Mouse (Mus musculus) naive thymus-derived CD4-positive, alpha-beta T cell, adult 2 months (primary cell): Measurements from ENCODE around the gene Rbm17.
"Not testable (repeated sequence)": the region's sequence is repeated elsewhere in the genome, so short reads cannot be mapped to it uniquely, and the experiment has no call there.

Source experiments
- DNase-seq: peaks from one replicate; pipeline ENCODE4 v3.0.0-alpha.2; 2011; ENCODE audit warnings: low read depth

The Rbm17 gene

GRCm38 (mm10) chr2:11544342-11544741 lies 59.6 kb downstream of the Rbm17 start:
- DNase-seq = no peak

- DNase-seq = no peak
Measured at GRCm38 (mm10) chr2:11543158-11543557, 60.8 kb downstream of the Rbm17 start.

- DNase-seq = no peak
Measured at GRCm38 (mm10) chr2:11542640-11543039, 61.3 kb downstream of the Rbm17 start.

- DNase-seq = peak; percentile 52
Measured at GRCm38 (mm10) chr2:11542121-11542520, 61.8 kb downstream of the Rbm17 start.

GRCm38 (mm10) chr2:11541528-11541927 lies 62.4 kb downstream of the Rbm17 start:
- not testable (repeated sequence) for DNase-seq

- DNase-seq = no peak
Measured at GRCm38 (mm10) chr2:11535966-11536365, 68.0 kb downstream of the Rbm17 start.
